Mouse (Mus musculus) stomach, embryonic 15.5 days (tissue): ENCODE data around the gene Nxnl2. TPM values are rescaled to one million over a fixed set of nuclear protein-coding genes. Genes with fewer than 3 reads are reported as not detected.

Source experiments
- ATAC-seq: fragments of 200-750 bp; cut with Nextera tagmentation; 2 replicates; pipeline ENCODE4 v1.8.0; 2017; ENCODE audit warnings: low read depth, moderate number of reproducible peaks, moderate TSS enrichment; ENCODE audit not compliant: insufficient read depth, low FRiP score
- H3K27ac ChIP-seq: fragments of 300-500 bp; sonication (generic); 2 replicates; pipeline ENCODE4 v1.5.1; 2015; ENCODE audit warnings: mild to moderate bottlenecking, inconsistent platforms
- H3K27me3 ChIP-seq: fragments of 300-500 bp; sonication (generic); replicated peaks from 2 replicates; pipeline ENCODE4 v1.6.1; 2015; ENCODE audit warnings: inconsistent platforms
- H3K36me3 ChIP-seq: fragments of 300-500 bp; sonication (generic); 2 replicates; pipeline ENCODE4 v1.6.1; 2015; ENCODE audit warnings: inconsistent platforms
- H3K4me1 ChIP-seq: fragments of 300-500 bp; sonication (generic); 2 replicates; pipeline ENCODE4 v1.6.1; 2015; ENCODE audit warnings: inconsistent platforms
- H3K4me2 ChIP-seq: fragments of 300-500 bp; sonication (generic); 2 replicates; pipeline ENCODE4 v1.6.1; 2015; ENCODE audit warnings: mild to moderate bottlenecking, inconsistent platforms
- H3K4me3 ChIP-seq: fragments of 300-500 bp; sonication (generic); replicated peaks from 2 replicates; pipeline ENCODE4 v1.5.1; 2015; ENCODE audit warnings: inconsistent platforms
- H3K9ac ChIP-seq: fragments of 300-500 bp; sonication (generic); 2 replicates; pipeline ENCODE4 v1.6.1; 2015; ENCODE audit warnings: inconsistent platforms
- H3K9me3 ChIP-seq: fragments of 300-500 bp; sonication (generic); 2 replicates; pipeline ENCODE4 v1.6.1; 2016; ENCODE audit warnings: inconsistent platforms
- WGBS: fragments of 180-500 bp; shearing (Covaris S2); methylation state at CpG from one replicate; pipeline ENCODE4 v1.1.7; 2015; 5-methylcytosine and 5-hydroxymethylcytosine counted together
- microRNA-seq: library from miRNA; unstranded; fragments of <30 nt; microRNA quantifications from one replicate; pipeline ENCODE4, GENCODE M21; 2016
- polyA plus RNA-seq: library from polyadenylated mRNA; unstranded; fragments of >200 nt; fragmentation: Nextera tagmentation; extraction: Ambion mirVana; gene quantifications from 2 replicates; pipeline ENCODE4 v1.2.1, GENCODE M21; 2015

Nxnl2 gene
- polyA plus RNA-seq, 1 experiment from 2014 or later = 1.6 TPM

GRCm38 (mm10) chr13:51208378-51209100 lies 37.7 kb downstream of the Nxnl2 start:
- Histone ChIP-seq H3K27me3 (no peaks in the 10 kb centered on the region), H3K4me3 (no peak overlapping the region), H3K36me3 (no peaks in the 10 kb centered on the region), H3K4me1 (0 out of 2 replicates have a peak, but pooled peaks cover 5% of the 10 kb centered on the region), H3K27ac (no peak overlapping the region), H3K4me2 (peak overlapping the region; percentile 25), H3K9ac (no peak overlapping the region), H3K9me3 (no peaks in the 10 kb centered on the region)
- peak; percentile 77; the same call in 1 of the 2 replicates for ATAC-seq
- WGBS = 58% methylated on average over 18 of the region's 18 CpGs

GRCm38 (mm10) chr13:51210639-51211038 lies 39.8 kb downstream of the Nxnl2 start:
- 68% methylated on average over 5 of the region's 5 CpGs for WGBS
- Histone ChIP-seq H3K9me3 (no peaks in the 10 kb centered on the region), H3K4me1 (0 out of 2 replicates have a peak, but pooled peaks cover 5% of the 10 kb centered on the region), H3K4me3 (no peak overlapping the region), H3K4me2 (no peak overlapping the region), H3K9ac (no peak overlapping the region), H3K36me3 (no peaks in the 10 kb centered on the region), H3K27ac (no peak overlapping the region), H3K27me3 (no peaks in the 10 kb centered on the region)
- ATAC-seq = no peak

DNA sequence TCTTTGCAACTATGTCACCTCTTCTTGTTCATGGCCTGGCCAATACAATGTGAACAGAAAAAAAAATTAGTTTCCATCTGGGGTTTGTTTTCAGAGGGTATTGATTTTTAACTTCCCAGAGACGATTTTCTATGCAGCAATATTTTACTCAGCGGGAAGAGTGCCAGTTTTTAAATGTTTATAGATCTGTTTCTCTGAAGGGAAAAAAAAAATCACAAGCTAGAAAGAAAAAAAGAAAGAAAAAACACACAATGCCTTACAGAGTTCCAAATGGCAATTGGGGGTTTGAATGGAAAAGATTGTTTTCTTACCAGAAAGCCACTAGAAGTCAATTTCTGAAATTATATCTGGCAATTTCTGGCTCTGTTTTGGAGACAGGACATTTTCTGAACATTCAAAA lies 43.9 kb downstream of the Nxnl2 start:
- WGBS = 34% methylated on average over 2 of the region's 2 CpGs
- H3K4me3 ChIP-seq = no peak overlapping the region
- no peaks in the 10 kb centered on the region for H3K4me1 ChIP-seq
- H3K27ac ChIP-seq = no peak overlapping the region; the same call in 1 of the 2 replicates
- ATAC-seq = no peak
- no peak overlapping the region for H3K4me2 ChIP-seq
- H3K9ac ChIP-seq = no peak overlapping the region
- no peaks in the 10 kb centered on the region for H3K9me3 ChIP-seq
- no peaks in the 10 kb centered on the region for H3K27me3 ChIP-seq
- no peaks in the 10 kb centered on the region for H3K36me3 ChIP-seq

GRCm38 (mm10) chr13:51220897-51221296 lies 50.1 kb downstream of the Nxnl2 start:
- peaks cover 13% of the 10 kb centered on the region; the same call in 1 of the 2 replicates for H3K4me1 ChIP-seq
- H3K9ac ChIP-seq = no peak overlapping the region
- no peaks in the 10 kb centered on the region for H3K27me3 ChIP-seq
- H3K27ac ChIP-seq = 0 out of 2 replicates have a peak overlapping the region, but pooled peaks have one; percentile 4
- no peaks in the 10 kb centered on the region for H3K36me3 ChIP-seq
- H3K9me3 ChIP-seq = no peaks in the 10 kb centered on the region
- 84% methylated on average over 4 of the region's 4 CpGs for WGBS
- ATAC-seq = no peak
- H3K4me3 ChIP-seq = no peak overlapping the region
- no peak overlapping the region for H3K4me2 ChIP-seq

- Histone ChIP-seq H3K27ac (peak overlapping the region; percentile 13), H3K27me3 (no peaks in the 10 kb centered on the region), H3K4me2 (no peak overlapping the region), H3K36me3 (no peaks in the 10 kb centered on the region), H3K4me3 (no peak overlapping the region), H3K4me1 (peaks cover 13% of the 10 kb centered on the region; the same call in 1 of the 2 replicates), H3K9ac (no peak overlapping the region), H3K9me3 (no peaks in the 10 kb centered on the region)
- ATAC-seq = no peak
- WGBS = 50% methylated on average over 12 of the region's 12 CpGs
Measured at GRCm38 (mm10) chr13:51221425-51222160, 50.8 kb downstream of the Nxnl2 start.

Small RNA genes lying within 50 kb of the gene (microRNA-seq; reads per million reads assigned to microRNA genes)
- gene Gm44341 = not detected

Other genes with a start within 250 kb of the Nxnl2 start
- 67.9 and 69.4 TPM in 2 replicates for gene Spin1, start 70.1 kb upstream of the Nxnl2 start, polyA plus RNA-seq
- gene S1pr3, start 237.6 kb downstream of the Nxnl2 start, polyA plus RNA-seq = 37.7 and 43.4 TPM in 2 replicates